Mouse (Mus musculus) limb, embryonic 12.5 days (tissue): ENCODE measurements around the gene Fignl1. TPM values are rescaled to one million over a fixed set of nuclear protein-coding genes. Genes with fewer than 3 reads are reported as not detected.

Experiments used
- ATAC-seq: fragments of 200-750 bp; cut with Nextera tagmentation; 2 replicates; pipeline ENCODE4 v1.8.0; 2017; ENCODE audit warnings: low read depth, moderate TSS enrichment; ENCODE audit not compliant: insufficient number of reproducible peaks, insufficient read depth, low FRiP score, low TSS enrichment
- H3K27ac ChIP-seq: fragments of 300-500 bp; sonication (generic); 2 replicates; pipeline ENCODE4 v1.5.1; 2016; ENCODE audit warnings: mild to moderate bottlenecking, moderate library complexity
- H3K27me3 ChIP-seq: fragments of 300-500 bp; sonication (generic); 2 replicates; pipeline ENCODE4 v1.6.1; 2016; ENCODE audit warnings: mild to moderate bottlenecking, moderate library complexity
- H3K36me3 ChIP-seq: fragments of 300-500 bp; sonication (generic); 2 replicates; pipeline ENCODE4 v1.6.1; 2016; ENCODE audit warnings: mild to moderate bottlenecking, moderate library complexity
- H3K4me1 ChIP-seq: fragments of 300-500 bp; sonication (generic); replicated peaks from 2 replicates; pipeline ENCODE4 v1.6.1; 2016
- H3K4me2 ChIP-seq: fragments of 300-500 bp; sonication (generic); 2 replicates; pipeline ENCODE4 v1.6.1; 2016; ENCODE audit warnings: mild to moderate bottlenecking, moderate library complexity
- H3K4me3 ChIP-seq: fragments of 300-500 bp; sonication (generic); replicated peaks from 2 replicates; pipeline ENCODE4 v1.5.1; 2016; ENCODE audit warnings: mild to moderate bottlenecking
- H3K9ac ChIP-seq: fragments of 300-500 bp; sonication (generic); replicated peaks from 2 replicates; pipeline ENCODE4 v1.6.1; 2016; ENCODE audit warnings: mild to moderate bottlenecking, moderate library complexity
- H3K9me3 ChIP-seq: fragments of 300-500 bp; sonication (generic); 2 replicates; pipeline ENCODE4 v1.6.1; 2016; ENCODE audit warnings: mild to moderate bottlenecking, moderate library complexity
- WGBS: fragments of 180-500 bp; shearing (Covaris S2); methylation state at CpG from one replicate; pipeline ENCODE4 v1.1.7; 2016; 5-methylcytosine and 5-hydroxymethylcytosine counted together
- polyA plus RNA-seq: library from polyadenylated mRNA; unstranded; fragments of >200 nt; fragmentation: Nextera tagmentation; extraction: Ambion mirVana; gene quantifications from 2 replicates; pipeline ENCODE4 v1.2.1, GENCODE M21; 2016

The Fignl1 gene
- polyA plus RNA-seq, 1 experiment from 2014 or later: 78.1 TPM

- Histone ChIP-seq H3K9me3 (no peaks in the 10 kb centered on the region), H3K4me3 (no peak overlapping the region), H3K27ac (no peak overlapping the region), H3K27me3 (no peaks in the 10 kb centered on the region), H3K4me2 (no peak overlapping the region), H3K4me1 (peaks cover 17% of the 10 kb centered on the region), H3K36me3 (peaks cover 46% of the 10 kb centered on the region), H3K9ac (no peak overlapping the region)
- WGBS: 91% methylated on average over 4 of the region's 4 CpGs
- ATAC-seq: no peak
These were observed 2.8 kb downstream of the Fignl1 start for GRCm38 (mm10) chr11:11805951-11806350.

- Histone ChIP-seq H3K9ac (no peak overlapping the region), H3K4me1 (peaks cover 5% of the 10 kb centered on the region), H3K9me3 (no peaks in the 10 kb centered on the region), H3K27me3 (no peaks in the 10 kb centered on the region), H3K27ac (no peak overlapping the region), H3K36me3 (peaks cover 56% of the 10 kb centered on the region), H3K4me3 (no peak overlapping the region), H3K4me2 (no peak overlapping the region)
- ATAC-seq: no peak
- WGBS: 86% methylated on average over 5 of the region's 5 CpGs
These were observed 4.3 kb downstream of the Fignl1 start for GRCm38 (mm10) chr11:11804421-11804820.

DNA sequence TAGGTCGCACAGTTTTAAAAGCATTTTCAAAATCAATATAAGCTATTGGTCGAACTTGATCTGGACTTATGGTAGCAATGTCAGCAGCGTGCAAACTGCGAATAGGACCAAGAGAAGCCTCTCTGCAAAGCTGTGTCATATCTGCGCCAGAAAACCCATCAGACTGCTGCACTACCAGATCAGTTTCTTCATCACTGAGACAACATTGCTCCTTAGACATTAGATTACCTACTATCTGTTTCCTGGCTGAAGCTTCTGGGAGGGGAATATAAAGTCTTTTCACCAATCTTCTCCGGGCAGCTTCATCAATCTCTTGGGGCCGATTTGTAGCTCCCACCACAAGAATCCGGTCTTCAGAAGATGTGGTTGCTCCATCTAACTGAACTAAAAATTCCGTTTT lies 7.7 kb downstream of the Fignl1 start:
- no peak overlapping the region for H3K4me3 ChIP-seq
- 95% methylated on average over 9 of the region's 9 CpGs for WGBS
- no peaks in the 10 kb centered on the region for H3K27me3 ChIP-seq
- H3K27ac ChIP-seq: no peak overlapping the region
- ATAC-seq: no peak
- no peak overlapping the region for H3K4me2 ChIP-seq
- H3K9ac ChIP-seq: no peak overlapping the region
- H3K36me3 ChIP-seq: peaks cover 84% of the 10 kb centered on the region
- no peaks in the 10 kb centered on the region for H3K9me3 ChIP-seq
- no peaks in the 10 kb centered on the region for H3K4me1 ChIP-seq

DNA sequence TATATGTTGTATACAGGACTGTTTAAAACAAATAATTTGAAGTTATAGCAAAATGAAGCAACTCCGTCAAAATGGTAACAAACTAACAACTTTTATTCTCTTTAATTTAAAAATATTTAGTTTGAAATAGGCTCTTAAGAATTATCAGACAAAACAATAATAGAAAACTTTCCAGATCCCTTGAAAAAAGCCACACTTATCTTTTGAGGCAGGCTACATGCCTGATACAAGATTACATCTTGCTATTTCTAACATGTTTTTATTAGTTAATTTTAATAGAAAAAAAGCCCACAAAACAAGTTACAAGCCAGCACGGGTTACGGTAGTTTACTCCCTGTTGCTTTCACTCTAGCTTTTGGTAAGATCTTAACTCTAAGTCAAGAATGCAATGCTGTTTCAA lies 8.5 kb downstream of the Fignl1 start:
- WGBS: 88% methylated on average over 3 of the region's 3 CpGs
- no peak for ATAC-seq

GRCm38 (mm10) chr11:11798690-11799089 lies 10.1 kb downstream of the Fignl1 start:
- no peak for ATAC-seq
- WGBS: 94% methylated on average over 1 of the region's 1 CpGs
- H3K4me2 ChIP-seq: no peak overlapping the region
- H3K9ac ChIP-seq: no peak overlapping the region
- peaks cover 66% of the 10 kb centered on the region for H3K36me3 ChIP-seq
- H3K4me3 ChIP-seq: no peak overlapping the region
- no peaks in the 10 kb centered on the region for H3K4me1 ChIP-seq
- H3K27me3 ChIP-seq: no peaks in the 10 kb centered on the region
- H3K9me3 ChIP-seq: no peaks in the 10 kb centered on the region
- no peak overlapping the region for H3K27ac ChIP-seq

More for the DNA sequence above, 8.5 kb downstream of the Fignl1 start:
- Histone ChIP-seq H3K9me3 (no peaks in the 10 kb centered on the region), H3K4me1 (no peaks in the 10 kb centered on the region), H3K27me3 (no peaks in the 10 kb centered on the region), H3K36me3 (peaks cover 78% of the 10 kb centered on the region), H3K4me3 (no peak overlapping the region), H3K9ac (no peak overlapping the region), H3K27ac (no peak overlapping the region), H3K4me2 (no peak overlapping the region)

DNA sequence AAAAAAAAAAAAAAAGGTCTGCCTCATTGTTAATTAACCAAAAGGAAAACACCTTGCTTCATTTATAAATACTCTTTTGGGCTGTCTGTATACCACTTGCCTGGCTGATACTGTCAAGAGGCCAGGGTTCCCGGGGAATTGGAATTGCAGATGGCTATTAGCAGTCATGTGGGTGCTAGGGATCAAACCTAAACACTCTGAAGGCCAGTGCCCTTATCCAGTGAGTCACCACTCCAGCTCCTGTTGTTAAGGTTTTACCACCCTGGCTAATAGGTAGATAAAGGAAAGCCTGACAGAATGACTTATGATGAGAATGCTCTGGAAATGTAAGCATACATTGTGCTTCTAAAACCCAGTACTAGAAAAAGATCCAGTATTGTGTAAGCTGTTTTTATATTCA lies 14.1 kb downstream of the Fignl1 start:
- Histone ChIP-seq H3K4me2 (no peak overlapping the region), H3K27ac (no peak overlapping the region), H3K36me3 (peaks cover 32% of the 10 kb centered on the region), H3K4me3 (no peak overlapping the region), H3K27me3 (no peaks in the 10 kb centered on the region), H3K9ac (no peak overlapping the region), H3K4me1 (no peaks in the 10 kb centered on the region), H3K9me3 (no peaks in the 10 kb centered on the region)
- ATAC-seq: no peak
- WGBS: 24% methylated on average over 1 of the region's 1 CpGs

DNA sequence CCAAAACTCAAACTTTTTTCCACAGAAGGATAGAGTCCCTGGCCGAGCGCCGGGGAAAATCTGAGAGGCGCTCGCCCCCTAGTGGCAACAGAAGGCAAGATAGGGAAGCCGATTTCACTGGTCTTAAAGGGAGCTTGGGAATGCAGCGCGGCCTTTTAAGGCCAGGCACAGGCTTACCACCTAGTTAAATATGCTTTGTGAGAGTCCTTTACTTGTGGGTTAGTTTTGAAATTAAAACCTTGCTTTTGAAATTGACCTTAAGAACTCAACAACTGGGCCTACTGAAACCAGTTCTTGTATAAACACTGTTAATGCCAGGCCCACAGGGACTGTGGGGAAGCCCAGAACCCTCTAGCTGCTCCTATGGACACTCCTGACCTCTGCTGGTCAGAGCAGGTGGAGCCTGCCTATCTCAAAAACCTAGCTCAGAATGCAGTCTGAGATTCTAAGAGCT lies 20.2 kb downstream of the Fignl1 start:
- no peaks in the 10 kb centered on the region for H3K36me3 ChIP-seq
- H3K9ac ChIP-seq: no peak overlapping the region
- no peak overlapping the region for H3K4me3 ChIP-seq
- H3K9me3 ChIP-seq: no peaks in the 10 kb centered on the region
- H3K27ac ChIP-seq: no peak overlapping the region
- peak overlapping the region; percentile 36 for H3K4me2 ChIP-seq
- WGBS: under 1% methylated on average over 8 of the region's 8 CpGs
- H3K4me1 ChIP-seq: no peaks in the 10 kb centered on the region
- no peaks in the 10 kb centered on the region for H3K27me3 ChIP-seq
- ATAC-seq: peak; percentile 94

- WGBS: 65% methylated on average over 6 of the region's 6 CpGs
- Histone ChIP-seq H3K9ac (no peak overlapping the region), H3K27ac (no peak overlapping the region), H3K9me3 (no peaks in the 10 kb centered on the region), H3K4me1 (no peaks in the 10 kb centered on the region), H3K27me3 (peaks cover 3% of the 10 kb centered on the region; the same call in 1 of the 2 replicates), H3K4me2 (no peak overlapping the region), H3K36me3 (no peaks in the 10 kb centered on the region), H3K4me3 (no peak overlapping the region)
- no peak for ATAC-seq
These were observed 23.3 kb downstream of the Fignl1 start for GRCm38 (mm10) chr11:11785457-11785856.

GRCm38 (mm10) chr11:11781728-11782127 lies 27.0 kb downstream of the Fignl1 start:
- Histone ChIP-seq H3K9me3 (no peaks in the 10 kb centered on the region), H3K9ac (no peak overlapping the region), H3K27me3 (peaks cover 3% of the 10 kb centered on the region; the same call in 1 of the 2 replicates), H3K4me3 (no peak overlapping the region), H3K27ac (no peak overlapping the region), H3K4me2 (no peak overlapping the region), H3K36me3 (no peaks in the 10 kb centered on the region), H3K4me1 (no peaks in the 10 kb centered on the region)
- ATAC-seq: no peak
- WGBS: 86% methylated on average over 8 of the region's 8 CpGs

DNA sequence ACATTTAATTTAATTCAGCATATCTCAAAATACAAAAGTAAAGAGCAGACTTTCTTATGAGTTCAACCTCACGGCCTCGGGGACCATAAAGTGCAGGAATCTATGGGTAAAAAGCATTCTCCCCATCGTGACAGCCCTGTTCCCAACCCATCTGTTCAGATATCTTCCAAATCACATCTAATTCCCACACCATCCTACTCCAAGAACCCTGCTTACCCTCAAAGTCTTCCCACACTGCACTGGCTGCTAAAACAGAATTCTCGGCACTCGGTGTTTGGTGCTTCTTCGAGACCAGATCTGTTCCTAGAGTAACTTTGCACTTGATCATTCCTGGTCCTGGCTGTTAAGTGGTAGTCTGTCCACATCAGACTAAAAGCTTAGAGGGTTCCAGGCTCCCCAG lies 30.4 kb downstream of the Fignl1 start:
- Histone ChIP-seq H3K27me3 (peaks cover 3% of the 10 kb centered on the region; the same call in 1 of the 2 replicates), H3K9ac (no peak overlapping the region), H3K4me1 (no peaks in the 10 kb centered on the region), H3K4me3 (no peak overlapping the region), H3K4me2 (no peak overlapping the region), H3K9me3 (no peaks in the 10 kb centered on the region), H3K36me3 (no peaks in the 10 kb centered on the region), H3K27ac (no peak overlapping the region)
- ATAC-seq: no peak
- 92% methylated on average over 6 of the region's 6 CpGs for WGBS

- H3K9ac ChIP-seq: no peak overlapping the region
- H3K27me3 ChIP-seq: peaks cover 3% of the 10 kb centered on the region; the same call in 1 of the 2 replicates
- H3K4me3 ChIP-seq: no peak overlapping the region
- H3K4me1 ChIP-seq: no peaks in the 10 kb centered on the region
- no peaks in the 10 kb centered on the region for H3K9me3 ChIP-seq
- no peak for ATAC-seq
- WGBS: 79% methylated on average over 2 of the region's 2 CpGs
- no peak overlapping the region for H3K27ac ChIP-seq
- no peak overlapping the region for H3K4me2 ChIP-seq
- no peaks in the 10 kb centered on the region for H3K36me3 ChIP-seq
These were observed 31.0 kb downstream of the Fignl1 start for GRCm38 (mm10) chr11:11777796-11778195.

DNA sequence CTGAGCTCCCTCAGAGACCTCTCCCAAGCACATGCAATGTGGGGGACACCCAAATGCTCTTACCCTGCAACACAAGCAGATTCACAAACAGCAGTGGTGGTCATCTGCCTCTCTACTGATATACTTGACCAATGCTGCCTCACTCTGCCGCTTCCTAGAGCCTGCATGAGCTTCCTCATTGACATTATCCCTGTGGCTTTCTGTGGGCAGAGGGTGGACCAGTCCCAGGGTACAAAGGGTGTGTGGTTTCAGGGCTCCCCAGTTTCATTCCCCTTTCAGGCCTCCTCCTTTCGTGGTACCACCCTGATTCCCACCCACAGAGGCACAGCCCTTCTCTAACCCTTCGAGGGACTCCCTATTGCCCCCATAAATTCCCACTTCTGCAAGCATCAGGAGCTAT lies 31.5 kb downstream of the Fignl1 start:
- Histone ChIP-seq H3K4me2 (no peak overlapping the region), H3K4me3 (no peak overlapping the region), H3K4me1 (no peaks in the 10 kb centered on the region), H3K9ac (no peak overlapping the region), H3K9me3 (no peaks in the 10 kb centered on the region), H3K27me3 (peaks cover 3% of the 10 kb centered on the region; the same call in 1 of the 2 replicates), H3K36me3 (no peaks in the 10 kb centered on the region), H3K27ac (no peak overlapping the region)
- no peak for ATAC-seq
- WGBS: 65% methylated on average over 3 of the region's 3 CpGs
